Mouse (Mus musculus): Measurements from ENCODE around the gene Atxn2.
"Not testable (repeated sequence)": the region's sequence is repeated elsewhere in the genome, so short reads cannot be mapped to it uniquely, and the experiment has no call there.

Atxn2 gene

DNA sequence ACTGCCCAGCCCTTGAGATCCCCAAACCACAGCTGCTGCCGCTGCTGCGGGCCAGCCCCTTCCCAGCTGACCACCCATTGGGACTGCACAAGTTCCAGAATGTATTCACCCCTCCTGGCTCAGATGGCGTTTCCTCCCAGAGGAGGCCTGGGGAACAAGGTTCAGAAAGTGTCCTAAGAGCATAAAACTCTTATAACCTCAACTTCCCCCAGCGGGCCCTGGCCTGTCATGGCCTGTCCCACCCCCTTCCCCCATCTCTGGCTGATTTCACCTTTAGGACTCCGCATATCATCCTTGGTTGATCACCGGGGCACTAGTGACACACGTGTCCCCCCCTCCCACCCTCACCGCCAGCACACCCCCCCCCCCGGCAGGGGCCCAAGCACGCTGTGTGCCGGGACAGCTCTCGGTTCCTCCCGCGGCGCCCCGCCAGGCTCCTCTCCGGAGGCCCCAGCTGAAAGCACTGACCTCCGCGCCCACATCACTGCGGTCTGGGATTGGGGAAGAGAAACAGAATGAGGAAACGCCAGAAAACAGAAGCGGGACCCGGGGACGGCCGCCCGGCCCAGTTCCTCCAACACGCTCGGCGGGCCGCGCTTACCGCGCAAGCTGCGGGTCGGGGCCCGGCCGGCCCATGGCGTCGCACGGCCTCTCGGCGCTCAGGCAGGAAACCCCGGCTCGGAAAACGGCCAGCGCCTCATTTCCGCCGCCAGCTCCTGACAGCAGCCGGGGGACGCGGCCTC lies 125.0 kb downstream of the Atxn2 start:
- DNase-seq (ENCODE audit: low read depth) = no peak

- peak; percentile 91 for DNase-seq (ENCODE audit: low read depth)
Measured at GRCm38 (mm10) chr5:121836692-121837415, 125.7 kb downstream of the Atxn2 start.

DNA sequence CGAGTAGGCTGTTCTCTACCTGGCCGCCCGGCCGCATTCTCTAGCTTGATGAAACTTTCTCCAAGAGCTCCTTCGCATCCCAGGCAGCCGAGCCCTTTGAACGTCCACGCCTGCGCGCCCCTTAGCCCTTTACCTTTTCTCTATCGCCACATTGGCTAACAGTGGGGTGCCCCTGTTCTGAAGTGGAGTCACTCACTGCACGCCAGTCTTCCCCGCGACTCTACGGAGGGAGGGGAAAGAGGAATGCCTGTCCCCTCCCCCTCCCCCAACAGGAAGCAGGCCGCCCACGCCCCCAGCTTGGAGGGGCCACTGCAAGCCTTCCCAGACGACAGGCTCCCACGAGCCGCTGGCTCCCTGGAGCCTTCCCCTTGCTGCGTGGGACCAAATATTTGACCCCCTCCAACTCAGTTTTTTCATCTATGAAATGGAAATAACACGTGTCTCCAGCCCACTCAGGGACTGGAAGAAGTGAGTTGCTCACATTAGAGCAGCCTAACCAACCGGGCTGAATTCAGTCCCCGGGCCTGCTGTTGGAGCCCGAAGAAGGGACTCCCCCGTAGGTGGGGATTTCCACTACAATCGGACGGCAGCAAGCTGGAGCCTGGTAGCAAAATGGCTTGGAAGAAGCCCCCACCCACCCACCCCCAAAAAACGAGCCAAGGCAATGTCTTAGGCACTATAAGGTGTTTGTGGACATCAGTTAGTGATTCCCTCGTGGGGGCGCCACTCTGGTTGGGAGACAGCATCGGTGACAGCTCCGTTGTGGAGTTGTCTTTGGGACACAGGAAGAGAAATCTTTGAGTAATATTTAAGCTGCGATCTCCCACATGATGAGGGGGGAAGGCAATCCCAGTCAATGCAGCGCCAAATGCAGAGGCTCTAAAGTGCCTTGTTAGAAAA lies 126.6 kb downstream of the Atxn2 start, which contains the start of gene Sh2b3:
TSS of gene Sh2b3 (minus strand) at position 206 of the 900 bp plus-strand sequence.
- no peak for DNase-seq (ENCODE audit: low read depth)

GRCm38 (mm10) chr5:121838341-121839127 lies 127.4 kb downstream of the Atxn2 start:
- no peak for DNase-seq (ENCODE audit: low read depth)

DNA sequence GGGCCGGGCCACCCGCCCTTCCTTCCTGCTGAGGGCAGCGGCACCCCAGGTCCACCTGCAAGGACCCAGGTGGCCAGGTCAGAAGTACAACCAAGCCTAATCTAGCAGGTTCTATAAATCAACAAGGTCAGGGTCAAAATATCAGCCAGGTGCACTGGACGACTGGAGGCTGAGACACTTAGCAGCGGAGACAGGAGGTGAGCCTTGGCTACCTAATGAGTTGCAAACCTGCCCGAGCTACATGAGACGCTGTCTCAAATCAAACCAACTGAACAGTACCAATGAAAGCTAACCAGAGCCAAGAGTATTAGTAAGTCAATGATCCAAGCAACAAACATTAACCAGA lies 128.0 kb downstream of the Atxn2 start:
- no peak for DNase-seq (ENCODE audit: low read depth)

GRCm38 (mm10) chr5:121841516-121841915 lies 130.4 kb downstream of the Atxn2 start:
- DNase-seq (ENCODE audit: low read depth) = no peak

DNA sequence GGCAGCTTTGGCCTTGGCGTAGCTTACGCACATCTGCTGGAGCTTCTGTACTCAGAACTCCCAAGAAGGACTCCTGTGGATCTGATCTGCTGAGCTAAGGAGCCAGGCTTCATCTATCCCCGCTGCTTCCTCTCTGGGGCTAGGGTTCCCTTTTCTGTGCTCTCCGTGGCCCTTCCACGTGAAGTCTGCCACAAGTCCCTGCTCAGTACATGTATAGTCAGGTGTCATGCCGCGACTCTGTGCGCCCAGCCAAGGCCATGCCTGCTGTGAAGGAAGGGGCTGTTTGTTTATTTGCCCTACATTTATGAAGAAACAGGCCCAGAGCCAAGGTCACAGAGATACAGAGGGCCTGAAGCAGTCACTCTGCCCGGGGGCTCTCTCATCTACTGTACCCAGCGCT lies 130.8 kb downstream of the Atxn2 start:
- no peak for DNase-seq (ENCODE audit: low read depth)

DNA sequence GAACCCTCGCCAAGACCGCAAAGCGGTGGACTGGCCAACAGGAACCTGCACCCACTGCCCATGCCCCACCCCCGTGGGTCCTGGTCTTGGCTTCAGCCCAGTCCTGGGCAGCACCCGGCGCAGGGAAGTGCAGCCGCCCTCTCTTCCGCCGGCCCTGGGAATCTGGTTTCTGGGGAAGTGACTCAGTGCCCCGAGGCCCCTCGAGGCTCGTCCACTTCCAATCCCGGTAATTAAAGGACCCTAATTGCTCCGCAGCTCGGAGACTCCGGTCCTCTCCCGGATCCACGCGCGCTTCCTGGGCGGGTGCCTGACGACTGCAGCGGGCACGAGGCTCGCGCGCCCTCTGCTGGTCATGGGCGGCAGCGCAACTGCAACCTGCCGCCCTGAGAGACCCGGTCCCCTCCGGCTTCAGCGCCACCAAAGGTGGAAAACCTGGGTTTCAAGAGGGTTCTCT lies 131.6 kb downstream of the Atxn2 start:
- DNase-seq (ENCODE audit: low read depth) = no peak

DNA sequence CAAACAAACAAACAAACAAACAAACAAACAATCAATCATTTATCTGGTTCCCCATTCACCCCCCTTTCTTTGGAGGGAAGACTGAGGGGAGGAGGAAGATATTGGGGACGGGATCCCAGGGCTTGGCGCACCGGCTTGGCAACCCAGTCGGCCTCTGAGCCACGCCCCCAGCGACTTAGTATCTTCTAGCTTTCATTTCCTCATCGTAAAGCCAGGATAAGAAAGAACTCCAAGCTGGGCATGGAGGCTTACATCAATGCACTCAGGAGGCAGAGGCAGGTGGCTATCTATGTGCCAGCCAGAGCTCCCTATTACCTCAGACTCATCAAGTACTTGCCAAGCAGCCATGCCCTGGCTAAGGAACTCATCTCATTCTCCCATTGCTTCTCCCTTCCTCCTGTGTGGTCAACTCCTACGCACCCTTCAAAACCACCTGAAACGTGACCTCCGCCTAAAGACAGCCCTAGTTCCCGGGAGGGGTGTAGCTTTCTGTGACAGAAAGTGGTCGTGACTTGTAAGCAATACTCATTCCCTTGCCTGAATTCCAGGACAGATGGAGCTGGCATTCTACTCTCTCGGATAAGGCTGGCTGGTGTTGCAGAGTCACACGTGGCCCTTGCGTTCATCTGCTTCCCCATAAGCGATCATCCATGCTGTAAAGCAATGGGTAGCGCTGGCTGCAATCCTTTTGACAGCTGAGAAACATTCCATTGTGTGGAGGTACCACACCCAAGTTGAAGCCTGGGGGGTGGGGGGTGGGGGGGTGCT lies 132.2 kb downstream of the Atxn2 start:
- no peak for DNase-seq (ENCODE audit: low read depth)

DNA sequence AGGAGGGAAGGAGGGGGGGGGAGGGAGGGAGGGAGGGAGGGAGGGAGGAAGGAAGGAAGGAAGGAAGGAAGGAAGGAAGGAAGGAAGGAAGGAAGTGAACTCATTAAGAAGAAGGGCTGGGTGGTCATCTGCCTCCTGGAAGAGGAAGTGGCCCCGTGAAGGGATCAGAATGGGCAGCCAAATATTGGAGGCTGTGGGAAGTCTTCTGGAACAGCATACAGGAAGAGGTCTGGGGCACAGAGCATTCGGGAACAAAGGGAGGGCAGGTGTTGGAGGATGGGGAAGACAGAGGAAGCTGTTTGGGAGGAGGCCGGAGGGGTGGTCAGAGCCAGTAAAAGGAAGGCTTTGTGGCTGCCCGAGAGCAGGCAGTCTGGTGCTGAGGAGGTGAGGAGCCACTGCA lies 134.2 kb downstream of the Atxn2 start:
- no peak for DNase-seq (ENCODE audit: low read depth)

DNA sequence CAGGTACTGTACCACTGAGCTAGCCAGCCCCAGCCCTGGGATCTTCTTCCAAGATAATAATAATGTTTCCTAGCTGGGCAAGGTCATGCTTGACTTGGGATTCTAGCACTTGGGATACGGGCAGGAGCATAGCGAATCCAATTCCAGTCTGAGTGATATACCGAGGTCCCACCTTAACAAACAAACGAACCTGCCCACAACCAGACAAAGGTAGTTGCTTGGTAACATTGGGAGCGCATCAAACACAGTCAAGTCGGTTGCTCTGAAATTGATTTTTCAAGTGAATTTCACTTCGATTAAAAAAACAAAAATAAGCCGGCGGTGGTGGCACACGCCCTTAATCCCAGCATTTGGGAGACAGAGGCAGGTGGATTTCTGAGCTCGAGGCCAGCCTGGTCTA lies 135.2 kb downstream of the Atxn2 start:
- no peak for DNase-seq (ENCODE audit: low read depth)

DNA sequence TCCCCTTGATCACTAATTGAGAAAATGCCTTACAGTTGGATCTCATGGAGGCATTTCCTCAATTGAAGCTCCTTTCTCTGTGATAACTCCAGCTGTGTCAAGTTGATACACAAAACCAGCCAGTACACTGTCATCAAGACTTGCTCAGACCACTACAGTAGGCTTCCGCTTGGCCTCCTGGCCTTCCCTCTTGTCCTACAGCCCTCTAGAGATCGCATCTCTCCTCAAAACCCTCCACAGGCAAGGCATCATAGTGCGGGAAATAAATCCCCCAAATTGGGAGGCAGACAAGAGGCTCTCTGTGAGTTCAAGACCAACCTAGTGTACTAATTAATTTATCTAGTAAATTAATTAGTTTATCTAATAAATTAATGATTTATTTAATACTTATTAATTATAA lies 136.1 kb downstream of the Atxn2 start:
- DNase-seq (ENCODE audit: low read depth) = not testable (repeated sequence)

DNA sequence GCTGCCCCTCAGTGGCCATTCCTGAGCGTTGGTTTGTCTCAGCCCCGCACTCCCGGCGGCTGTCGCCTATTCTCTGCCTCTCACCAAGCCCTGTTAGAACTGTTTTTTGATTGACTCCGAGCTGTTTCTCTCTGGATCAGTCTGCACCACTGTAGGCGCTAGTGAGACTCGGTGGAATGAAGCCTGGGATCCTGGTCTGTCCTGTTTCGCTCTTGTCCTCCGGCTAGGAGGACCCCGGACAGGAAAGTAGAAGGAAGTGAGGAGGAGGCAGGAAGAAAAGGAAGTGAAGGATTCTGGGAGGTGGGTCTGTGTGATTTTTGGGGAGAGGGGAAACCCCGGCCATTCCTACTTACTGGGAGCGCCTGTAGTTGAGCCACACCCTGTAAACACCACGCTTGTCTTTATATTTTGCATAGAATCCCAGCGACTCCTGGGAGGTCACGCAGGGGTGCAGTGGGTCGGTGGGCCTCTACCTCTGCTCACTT lies 136.9 kb downstream of the Atxn2 start:
- no peak for DNase-seq (ENCODE audit: low read depth)

- peak; percentile 86 for DNase-seq (ENCODE audit: low read depth)
Measured at GRCm38 (mm10) chr5:121848743-121849142, 137.6 kb downstream of the Atxn2 start, which contains the start of gene Pheta1. TSS of gene Pheta1 (plus strand) at chr5:121848984.

DNA sequence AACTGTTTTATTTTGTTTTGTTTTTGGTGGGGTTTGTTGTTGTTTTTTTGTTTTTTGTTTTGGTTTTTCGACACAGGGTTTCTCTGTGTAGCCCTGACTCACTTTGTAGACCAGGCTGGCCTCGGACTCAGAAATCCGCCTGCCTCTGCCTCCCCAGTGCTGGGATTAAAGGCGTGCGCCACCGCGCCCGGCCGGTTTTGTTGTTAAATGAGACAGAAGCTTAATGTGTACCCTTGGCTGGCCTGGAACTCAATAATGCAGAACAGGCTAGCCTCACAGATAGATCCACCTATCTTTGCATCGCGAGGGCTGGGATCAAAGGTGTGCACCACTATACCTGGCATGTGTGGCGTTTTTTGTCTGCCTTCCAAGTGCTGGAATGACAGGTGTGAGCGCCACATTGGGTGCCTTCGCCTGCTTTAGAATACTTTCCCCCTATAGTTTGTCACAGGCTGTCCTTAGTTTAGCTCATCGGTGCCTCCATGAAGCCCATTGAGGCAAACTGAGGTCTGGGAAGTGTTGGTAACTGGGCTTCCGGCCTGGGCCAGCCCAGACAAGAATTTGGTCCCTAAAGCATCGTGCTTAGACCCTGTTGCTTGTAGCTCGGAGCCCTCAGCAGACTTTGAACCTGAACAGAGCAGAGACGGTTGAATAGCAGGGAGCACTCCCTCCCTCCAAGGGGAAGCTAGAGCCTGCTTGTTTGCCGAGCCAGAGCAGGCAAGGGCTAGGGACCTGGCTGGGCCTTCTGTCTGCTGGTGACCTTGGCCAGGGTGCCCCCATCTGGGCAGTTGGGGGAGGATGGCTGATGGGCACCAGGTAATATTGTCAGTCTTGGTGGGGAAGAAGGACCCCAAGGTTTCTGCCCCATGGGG lies 138.6 kb downstream of the Atxn2 start:
- DNase-seq (ENCODE audit: low read depth) = no peak

- DNase-seq (ENCODE audit: low read depth) = no peak
Measured at GRCm38 (mm10) chr5:121853368-121854051, 142.4 kb downstream of the Atxn2 start.

DNA sequence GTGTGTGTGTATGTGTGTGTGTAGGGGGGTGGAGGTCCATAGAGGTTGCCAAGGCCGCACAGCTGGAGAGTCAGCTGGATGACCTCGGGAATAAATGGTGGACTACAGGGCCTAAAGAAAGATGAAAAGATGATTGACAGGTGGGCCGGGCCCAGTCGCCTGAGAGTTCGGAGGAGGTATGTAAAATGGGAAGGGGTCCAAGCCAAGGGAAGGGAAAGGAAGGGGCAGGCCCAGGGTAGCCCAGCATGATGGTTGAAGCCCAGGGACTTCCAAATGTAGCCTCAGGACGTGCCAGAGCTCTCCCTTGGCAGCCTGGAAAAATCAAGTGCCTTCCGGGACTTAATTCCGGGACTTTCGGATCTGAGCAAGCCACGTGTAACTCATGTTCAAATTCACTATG lies 143.6 kb downstream of the Atxn2 start:
- no peak for DNase-seq (ENCODE audit: low read depth)

- DNase-seq (ENCODE audit: low read depth) = no peak
Measured at GRCm38 (mm10) chr5:121856740-121857139, 145.6 kb downstream of the Atxn2 start.

DNA sequence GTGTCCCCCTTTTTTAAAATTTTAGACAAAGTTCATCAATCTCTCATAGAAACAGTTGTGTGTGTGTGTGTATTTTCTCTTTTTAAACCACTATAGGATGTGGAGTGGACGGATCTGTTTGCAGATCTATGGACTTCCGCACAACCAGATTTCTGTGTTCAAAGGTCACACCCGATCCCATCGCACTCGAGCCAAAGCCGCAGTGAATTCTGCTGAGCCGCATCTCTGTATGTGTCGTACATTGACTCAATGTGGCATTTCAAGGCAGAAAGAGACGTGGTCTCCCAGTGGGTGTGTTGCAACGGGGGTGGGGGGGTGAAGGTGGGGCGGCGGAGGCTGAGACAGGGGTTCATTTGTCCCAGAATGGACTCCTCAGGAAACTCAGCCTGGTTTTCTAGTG lies 147.3 kb downstream of the Atxn2 start:
- no peak for DNase-seq (ENCODE audit: low read depth)

Data from c-Kit-positive CD71-negative TER-119-negative erythroid progenitor cells, embryonic 14.5 days (primary cell).